Mouse (Mus musculus): ENCODE data around the gene Eva1c.

DNA sequence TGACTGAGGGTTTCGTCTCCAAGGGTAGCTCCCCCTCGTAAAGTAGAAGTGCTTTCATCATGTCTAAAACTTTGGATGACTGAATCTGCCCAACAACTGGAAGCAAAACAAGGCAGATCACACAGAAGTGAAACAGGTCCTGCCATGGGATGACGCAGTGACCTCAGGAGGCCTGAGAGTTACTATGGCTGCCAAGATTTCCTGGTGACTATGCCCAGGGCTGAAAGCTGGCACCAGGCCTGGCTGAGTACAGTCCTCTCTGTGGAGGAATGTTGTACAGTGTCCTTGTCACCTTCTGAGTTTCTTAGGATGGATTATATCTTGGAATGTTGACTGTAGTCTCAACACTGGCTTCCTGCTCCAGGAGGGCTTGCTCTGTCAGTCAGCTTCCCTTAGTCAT, 71.1 kb downstream of the Eva1c start:
- no peak for TF ChIP-seq CTCF (IDR thresholded peaks at IDR 0.05; ENCODE audit: low read depth)
- no peak for TF ChIP-seq EP300 (IDR thresholded peaks at IDR 0.05; ENCODE audit: low read depth)
